Mouse (Mus musculus) thymus, adult 18-20 months (tissue): ENCODE results near the gene Klrb1a.

Source experiments
- DNase-seq, 2 experiments: peaks; one replicate each; pipeline ENCODE4 v3.0.0; 2022; ENCODE audit warnings: mixed read lengths in 2 of 2

Gene Klrb1a

GRCm38 (mm10) chr6:128599555-128599954, 23.8 kb downstream of the Klrb1a start:
- DNase-seq = no peak

- no peak for DNase-seq
These were observed 24.9 kb downstream of the Klrb1a start for GRCm38 (mm10) chr6:128598256-128599047.

GRCm38 (mm10) chr6:128597121-128597522, 26.2 kb downstream of the Klrb1a start:
- DNase-seq = no peak

- DNase-seq = no peak
These were observed 28.7 kb downstream of the Klrb1a start for GRCm38 (mm10) chr6:128594651-128595050.

- DNase-seq = no peak
These were observed 33.9 kb downstream of the Klrb1a start for GRCm38 (mm10) chr6:128589426-128589825.

- DNase-seq = no peak
These were observed 35.7 kb downstream of the Klrb1a start for GRCm38 (mm10) chr6:128587619-128588018.

- DNase-seq = no peak
These were observed 37.6 kb downstream of the Klrb1a start for GRCm38 (mm10) chr6:128585642-128586245.

- no peak for DNase-seq
These were observed 39.2 kb downstream of the Klrb1a start for GRCm38 (mm10) chr6:128584070-128584660.

- no peak for DNase-seq
These were observed 41.8 kb downstream of the Klrb1a start, which contains the start of gene A2ml1 for GRCm38 (mm10) chr6:128581508-128581907. Gene A2ml1, minus strand, starts transcription at chr6:128581608.

GRCm38 (mm10) chr6:128577301-128577700, 46.0 kb downstream of the Klrb1a start:
- no peak for DNase-seq

- no peak for DNase-seq
These were observed 56.7 kb downstream of the Klrb1a start for GRCm38 (mm10) chr6:128566589-128566988.
